Mouse (Mus musculus) frontal cortex, postnatal 14 days (tissue): ENCODE data around the gene Gorab.

Experiments used
- DNase-seq, 2 experiments: peaks; one replicate each; pipeline ENCODE4 v3.0.0; 2022; ENCODE audit warnings: low spot score in 2 of 2

The Gorab gene

DNA sequence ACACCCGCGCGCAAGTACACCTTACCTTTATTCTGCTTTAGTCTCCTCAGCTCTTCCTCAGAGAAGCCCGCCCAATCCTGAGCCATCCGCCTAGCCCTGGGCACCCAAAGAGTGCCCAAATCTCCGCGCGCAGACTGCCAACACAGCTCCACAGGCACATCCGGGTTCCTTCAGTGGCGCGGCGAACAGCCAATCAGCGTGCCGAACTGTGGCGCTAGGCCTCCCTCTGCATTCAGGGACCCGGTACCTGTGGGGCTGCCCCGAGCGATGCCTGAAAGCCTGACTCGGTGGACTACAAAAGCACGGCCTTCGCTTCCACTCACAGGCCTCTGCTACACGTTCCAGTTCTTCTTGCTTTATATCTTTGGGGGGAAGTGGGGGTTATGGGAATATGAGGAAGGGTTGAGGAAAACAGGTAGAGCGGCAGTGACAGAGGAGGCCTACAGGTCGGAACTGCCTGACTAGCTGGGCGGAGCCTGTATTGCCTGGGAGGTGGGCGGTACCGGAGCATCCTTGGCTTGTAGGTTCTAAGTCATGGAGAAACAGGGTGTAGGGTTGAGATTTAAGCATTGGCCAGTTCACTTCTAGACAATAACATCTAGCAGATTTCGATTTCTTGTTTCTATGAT, at the start of gene Gorab:
Gorab (minus strand) TSS at position 172 of the 629 bp plus-strand sequence.
- peak; percentile 92 to 95 for DNase-seq

DNA sequence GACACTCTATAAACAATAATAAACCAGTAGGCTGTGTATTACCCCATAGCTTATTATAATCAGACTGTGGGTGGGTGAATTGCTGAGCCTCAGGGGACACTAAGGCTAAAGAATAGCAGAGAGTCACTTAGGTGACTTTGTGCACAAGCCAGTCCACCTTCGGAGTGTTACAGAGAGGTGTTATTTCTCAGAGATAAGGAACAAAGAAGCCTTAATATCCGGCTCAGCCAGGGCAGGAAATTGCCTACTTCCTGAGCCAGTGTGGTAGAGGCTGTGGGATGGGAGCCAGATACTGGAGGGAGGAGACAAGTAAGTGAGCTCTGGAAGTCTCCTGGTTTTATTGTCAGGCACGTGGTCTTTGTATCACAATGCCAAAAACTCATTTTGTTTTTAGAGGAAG, 40.4 kb upstream of the Gorab start:
- DNase-seq, result no peak

DNA sequence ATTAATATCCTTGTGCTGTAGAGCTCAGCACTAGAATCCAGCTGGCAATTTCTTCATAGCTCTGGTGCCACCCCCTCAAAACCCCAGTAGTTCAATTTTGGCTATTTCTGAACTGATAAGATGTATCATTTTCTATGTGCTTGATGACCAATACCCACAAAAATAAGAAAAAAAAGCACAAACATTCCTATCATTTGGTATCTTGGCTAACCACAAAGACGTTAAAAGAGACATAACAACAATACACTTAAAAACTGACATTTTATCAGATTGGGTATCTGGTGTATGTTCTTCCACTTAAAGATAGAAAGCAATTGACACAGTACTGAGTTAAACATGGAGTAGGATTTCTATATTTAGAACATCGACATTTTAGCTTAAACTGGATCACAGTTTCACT, 35.5 kb upstream of the Gorab start:
- DNase-seq, result no peak

DNA sequence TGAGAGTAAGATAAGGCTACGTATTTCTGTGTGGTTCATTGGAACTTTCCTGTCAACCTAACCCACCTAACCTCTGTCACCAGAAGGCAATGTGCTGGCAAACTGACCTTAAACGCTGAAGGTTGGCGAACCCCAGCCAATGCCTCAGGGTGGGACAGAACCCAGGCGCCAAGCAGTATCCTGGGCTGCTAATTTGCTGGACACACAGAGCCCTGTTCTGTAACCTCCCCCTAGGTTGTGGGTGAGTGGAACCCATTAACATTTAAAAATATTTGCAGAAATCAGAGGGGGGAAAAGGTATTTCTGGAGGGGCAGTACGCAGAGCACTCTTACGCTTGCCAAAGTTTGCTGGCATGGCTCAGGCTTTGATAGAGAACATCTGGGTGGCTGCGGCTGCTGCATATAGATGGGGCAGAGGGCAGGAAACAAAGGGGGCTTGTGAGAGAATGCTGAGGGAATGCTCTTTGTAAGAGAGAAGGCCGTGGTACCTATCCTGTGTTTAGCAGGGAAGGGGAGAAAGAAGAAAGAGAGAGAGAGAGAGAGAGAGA, 20.1 kb upstream of the Gorab start:
- DNase-seq, result no peak

DNA sequence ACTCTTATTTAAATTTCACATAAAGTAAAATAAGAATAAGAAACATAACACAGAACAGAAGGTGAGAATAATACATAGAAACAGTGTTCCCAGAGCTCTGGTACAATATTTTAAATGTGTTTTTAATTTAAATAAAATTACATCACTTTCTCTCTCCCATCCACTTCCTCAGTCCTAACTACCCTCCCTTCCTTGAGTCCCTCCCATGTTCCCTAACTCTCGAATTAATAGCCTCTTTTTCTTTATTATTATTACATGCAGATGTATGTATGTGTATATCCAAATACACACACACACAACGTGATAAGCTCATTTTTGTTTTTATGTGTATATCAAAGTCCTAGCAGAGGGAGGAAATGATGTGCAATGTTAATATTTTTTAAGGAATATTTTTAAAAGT, 13.7 kb upstream of the Gorab start:
- DNase-seq, result no peak

DNA sequence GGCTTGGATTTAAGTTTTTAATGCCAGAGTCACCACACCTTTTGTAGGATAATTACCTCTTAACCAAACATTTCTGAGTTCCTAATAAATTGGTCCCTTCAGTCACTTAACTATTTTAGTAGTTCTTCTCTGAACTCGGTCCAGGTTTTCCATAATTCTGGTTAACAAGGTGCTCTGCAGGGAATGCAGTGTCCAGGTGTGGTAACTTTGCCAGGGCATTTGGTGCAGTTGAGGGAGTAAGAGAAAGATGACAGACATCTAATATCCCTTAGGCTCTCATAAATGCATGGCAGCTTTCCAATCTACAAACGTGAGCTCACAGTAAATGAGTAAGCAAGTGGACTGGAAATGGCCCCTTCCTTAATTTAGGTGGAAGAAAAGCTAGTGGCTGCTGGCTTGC, 10.7 kb upstream of the Gorab start:
- DNase-seq, result no peak

DNA sequence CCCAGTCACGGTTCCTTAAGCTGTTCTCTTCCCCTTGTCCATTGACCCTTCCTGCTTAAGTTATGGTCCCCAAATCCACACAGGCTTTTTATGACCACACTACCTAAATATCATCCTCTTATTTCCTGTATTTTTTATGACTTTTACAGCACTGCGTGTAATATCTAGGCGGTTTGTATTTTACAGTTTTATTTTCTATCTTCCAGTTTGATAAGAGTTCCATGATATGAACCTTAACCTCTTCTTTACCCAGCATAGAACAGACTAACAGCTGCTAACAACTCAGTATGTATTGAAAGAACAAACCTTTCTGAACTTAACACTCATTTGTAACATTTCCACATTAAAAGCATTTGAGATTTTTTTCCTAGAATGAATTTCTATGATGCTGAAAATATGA, 2.7 kb upstream of the Gorab start:
- DNase-seq, result no peak

DNA sequence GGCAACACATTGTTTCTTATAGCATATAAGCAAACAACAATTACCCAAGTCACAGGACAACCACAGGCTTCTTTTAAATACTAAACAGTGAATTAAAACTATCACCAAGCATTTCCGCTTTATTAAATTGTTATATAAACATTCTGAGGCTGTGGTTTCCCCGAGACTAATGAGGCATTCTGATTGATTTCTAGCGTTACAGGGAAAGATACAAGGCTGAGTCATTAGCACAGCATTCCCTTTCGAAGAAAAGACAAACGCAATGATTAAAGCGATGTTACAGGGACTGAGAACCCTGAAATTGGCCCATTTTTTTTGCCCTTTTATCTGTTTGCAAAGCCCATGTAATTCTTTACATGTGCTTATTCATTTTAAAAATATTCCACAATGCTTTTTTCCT, 12.1 kb downstream of the Gorab start:
- no peak for DNase-seq

DNA sequence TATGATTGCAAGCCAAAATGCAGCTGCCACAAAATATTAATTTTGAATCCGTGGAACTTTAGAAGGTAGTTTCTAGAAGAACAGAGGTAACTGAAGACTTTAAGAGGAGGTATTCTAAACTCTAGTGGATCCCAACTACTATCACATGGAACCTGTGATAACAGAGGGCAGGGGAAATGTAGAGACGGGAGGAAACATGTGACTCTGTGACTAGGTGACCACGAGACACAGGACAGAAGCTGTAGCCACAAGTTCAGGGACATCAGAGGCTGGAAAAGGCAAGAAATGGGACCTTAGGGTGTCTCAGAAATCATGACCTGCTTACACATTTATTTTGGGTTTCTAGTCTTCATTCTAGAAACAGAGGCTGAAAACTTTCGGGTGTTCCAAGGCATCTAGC, 13.4 kb downstream of the Gorab start:
- no peak for DNase-seq

DNA sequence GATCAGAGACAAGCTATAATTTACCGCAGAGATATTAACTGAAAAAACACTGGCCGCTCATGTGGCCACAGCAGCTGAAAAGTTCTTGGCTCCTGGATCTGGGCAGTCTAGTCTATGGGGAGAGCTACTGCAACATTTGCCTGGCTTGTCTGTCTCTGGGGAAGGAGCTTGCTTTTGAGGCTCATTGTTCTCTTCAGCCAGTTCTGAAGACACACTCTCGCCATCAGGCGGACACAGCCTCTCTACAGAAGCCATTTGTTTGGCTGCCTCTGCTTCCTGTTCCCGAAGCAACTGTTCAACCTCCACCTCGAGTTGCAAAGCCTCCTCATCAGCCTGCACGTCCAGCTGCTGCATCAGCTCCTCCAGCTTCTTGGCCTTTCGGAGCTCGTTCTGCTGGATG, 17.3 kb downstream of the Gorab start:
- DNase-seq, result no peak

DNA sequence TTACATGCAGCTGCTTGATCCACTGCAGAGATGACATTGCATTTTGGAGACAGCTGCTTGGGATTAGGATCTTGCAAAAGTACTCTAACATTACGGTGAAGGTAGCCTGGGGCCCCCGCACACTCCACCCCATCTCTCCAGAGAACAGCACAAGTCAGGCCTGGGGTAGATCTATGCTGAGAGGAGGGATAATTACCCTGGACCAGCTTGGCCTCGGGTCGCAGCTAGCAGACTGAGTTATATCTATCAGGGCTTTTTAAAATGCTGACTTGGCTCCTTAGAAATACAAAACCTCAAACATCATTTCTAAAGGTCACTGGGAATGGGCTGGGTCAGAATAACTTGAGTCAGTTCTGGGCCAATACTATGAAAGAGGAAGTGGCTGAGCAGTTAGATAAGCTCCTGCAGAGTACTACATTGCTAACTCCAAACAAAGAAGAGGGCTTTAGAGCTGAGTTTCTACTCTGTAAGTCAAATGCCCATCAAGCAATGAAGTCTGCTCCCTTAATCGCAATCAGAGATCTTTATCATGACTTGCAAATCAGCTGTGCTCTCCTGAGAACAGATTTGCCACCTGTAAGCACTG, 19.9 kb downstream of the Gorab start:
- no peak for DNase-seq

DNA sequence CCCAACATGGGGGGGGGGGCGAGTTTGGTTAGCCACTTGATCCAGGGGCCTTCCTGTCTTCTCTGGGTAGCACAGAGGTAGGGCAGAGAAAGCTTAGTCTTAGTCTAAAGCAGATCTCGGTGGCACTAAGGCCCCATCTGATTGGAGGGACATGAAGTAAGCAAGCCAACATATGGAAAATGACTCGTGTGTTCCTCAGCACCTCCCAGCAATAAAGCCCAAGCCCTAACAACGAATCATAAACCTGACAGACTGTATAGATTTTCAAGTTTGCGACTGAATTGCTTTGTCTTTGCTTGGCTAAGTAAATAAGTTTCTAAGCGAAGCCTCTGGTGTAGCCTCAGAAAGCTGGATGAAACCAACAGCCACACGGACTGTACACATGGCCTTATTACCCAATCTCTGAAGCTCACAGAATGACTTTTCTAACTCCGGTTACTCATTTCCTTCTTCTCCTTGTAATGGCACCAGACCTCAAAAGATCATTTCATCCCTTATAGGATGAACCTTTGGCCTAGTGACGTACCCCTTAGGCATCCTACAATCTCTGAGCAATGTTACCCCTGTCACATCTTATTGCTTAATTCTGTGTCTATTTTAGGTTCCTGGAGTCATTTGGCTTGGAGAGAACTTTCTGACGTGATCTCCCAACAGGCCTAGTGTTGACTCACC, 21.3 kb downstream of the Gorab start:
- DNase-seq, result no peak

DNA sequence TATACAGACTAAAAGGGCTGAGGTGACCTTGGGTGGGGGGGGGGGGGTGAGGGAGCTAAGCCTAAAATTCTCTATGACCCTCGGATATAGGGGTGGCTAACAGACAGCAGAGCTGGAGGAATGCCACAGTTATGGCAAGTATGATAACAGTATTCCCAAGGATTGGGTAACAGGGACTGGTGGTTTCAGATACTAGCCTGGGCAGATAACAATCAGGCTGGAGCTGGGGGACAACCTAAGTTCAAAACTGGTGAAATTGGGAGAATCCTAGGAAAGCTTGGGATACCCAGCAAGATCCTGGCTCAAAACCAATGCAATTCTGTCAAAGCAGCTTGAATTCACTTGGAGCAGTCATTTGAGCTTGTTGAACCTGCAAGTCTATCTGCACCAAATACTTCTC, 22.9 kb downstream of the Gorab start:
- DNase-seq, result no peak

DNA sequence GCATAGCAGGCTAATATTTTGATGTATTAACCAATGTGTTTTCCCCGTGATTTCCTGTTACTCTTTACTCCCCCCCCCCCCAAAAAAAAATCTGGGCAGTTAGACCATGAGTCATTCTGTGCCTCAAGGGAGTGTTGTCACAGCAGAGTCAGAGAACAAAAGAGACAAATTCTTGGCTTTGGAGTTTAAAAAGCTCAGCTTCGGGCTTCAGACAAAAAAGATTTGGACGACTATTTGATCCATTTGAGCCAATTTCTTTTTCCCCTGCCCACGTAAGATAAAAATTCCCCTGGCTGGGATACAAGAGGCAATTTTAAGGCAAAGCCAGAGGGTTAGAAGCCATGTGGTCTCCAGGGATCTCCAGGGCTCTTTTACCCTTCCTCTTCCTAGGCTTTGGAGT, 23.4 kb downstream of the Gorab start:
- no peak for DNase-seq

DNA sequence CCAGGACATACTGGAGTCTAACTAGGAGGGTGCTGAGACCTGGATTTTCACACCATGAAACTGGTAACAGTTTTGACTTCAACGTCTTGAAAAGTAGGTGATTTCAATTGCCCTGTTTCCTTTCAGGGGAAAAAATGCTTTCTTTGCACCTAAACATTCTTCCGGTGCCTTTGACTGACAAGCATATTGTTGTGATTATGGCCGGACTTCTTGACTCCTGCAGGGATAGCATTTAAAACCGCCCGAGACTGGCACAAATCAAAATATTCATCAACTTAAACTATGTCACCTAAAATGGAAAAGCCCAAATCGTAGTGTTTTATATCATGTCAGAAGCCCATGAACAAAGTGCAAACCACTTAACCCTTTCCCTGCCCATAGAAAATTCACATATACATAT, 25.5 kb downstream of the Gorab start:
- DNase-seq, result no peak

DNA sequence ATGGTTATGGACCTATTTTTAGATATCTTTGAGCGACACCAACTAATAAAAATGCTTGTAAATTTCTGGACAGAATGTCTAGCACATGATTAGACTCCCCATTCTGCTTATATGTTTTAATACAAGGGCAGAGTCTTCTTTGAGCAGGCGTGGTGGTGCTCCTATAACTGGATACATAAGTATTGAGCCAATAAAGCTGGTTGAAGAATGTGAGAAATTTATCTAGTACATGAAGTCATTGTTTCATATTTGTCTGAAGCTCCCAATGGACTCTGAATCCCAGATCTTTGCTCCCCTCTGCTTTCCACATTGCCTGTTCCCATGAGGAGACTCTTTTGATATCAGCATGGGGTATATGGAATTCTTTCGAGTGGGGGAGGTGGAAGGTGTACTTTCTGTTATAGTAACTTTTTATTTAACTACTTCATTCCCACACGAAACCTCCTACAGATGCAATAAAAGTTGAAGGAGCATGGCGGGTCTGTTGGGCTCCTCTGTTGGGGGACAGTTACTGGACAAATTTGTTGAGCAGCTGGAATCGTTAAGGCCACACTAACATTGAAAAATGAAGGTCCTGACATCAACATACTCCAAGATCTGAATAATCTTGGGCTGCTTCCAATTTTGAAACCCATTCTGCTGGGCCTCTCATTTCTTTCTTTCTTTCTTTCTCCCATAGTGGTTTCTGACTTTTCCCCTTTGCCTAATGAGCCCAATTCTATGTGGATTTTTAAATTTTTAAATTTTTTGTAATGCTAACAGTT, 26.5 kb downstream of the Gorab start:
- DNase-seq, result no peak

DNA sequence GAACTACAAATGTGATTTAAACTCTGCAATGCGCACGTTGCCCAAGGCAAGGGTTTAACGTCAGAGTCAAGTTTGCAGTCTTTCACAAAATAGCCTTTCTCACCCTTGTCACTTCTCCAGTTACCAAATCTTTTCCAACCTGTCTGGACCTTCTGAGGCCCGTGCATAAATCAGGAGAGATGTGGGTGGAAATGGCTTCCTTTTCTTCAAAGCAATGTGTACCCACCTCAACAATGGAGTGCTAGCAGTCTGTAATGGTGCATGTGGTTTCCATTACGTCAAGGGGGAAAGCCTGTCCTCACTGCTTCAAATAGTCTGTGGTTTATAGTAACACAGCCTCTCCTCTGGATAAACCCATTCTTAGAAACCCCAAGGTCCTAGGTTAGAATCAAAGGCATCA, 29.0 kb downstream of the Gorab start:
- no peak for DNase-seq

DNA sequence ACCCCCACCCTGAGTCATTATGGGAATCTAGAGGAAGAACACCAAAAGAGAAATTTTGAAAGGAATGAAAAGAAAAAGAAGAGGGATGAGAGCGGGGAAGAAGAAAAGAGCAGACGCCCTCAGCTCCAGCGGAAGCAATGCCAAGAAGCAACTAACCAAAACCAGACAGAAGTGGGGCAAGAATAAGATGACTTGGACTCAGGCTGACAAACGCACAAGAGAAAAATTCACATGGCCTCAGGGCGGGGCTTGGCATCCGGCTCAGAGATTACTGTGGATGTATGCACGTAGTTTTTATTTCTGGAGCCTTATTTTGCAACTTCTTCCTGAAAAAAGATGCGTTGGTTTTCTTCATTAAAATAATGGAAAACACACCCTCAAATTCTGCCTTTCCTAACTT, 41.3 kb downstream of the Gorab start:
- no peak for DNase-seq

DNA sequence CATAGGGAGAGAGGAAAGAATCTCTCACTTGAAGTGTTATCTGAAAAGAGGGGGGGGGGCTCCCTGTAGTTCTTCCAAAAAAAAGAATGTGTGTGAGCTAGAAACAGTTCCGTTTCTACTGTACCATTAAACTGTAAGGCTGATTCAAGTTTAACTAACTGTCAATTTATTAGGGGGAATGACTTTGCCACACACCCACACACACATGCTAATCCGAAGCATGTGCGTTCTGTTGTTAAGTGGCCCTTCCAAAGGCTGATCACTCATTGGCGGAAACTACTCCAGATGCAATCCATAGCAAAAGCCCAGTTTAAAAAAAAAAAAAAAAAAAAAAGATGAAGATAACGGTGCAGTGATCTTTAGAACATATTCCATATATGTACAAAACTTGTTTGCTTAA, 42.1 kb downstream of the Gorab start:
- DNase-seq, result no peak

DNA sequence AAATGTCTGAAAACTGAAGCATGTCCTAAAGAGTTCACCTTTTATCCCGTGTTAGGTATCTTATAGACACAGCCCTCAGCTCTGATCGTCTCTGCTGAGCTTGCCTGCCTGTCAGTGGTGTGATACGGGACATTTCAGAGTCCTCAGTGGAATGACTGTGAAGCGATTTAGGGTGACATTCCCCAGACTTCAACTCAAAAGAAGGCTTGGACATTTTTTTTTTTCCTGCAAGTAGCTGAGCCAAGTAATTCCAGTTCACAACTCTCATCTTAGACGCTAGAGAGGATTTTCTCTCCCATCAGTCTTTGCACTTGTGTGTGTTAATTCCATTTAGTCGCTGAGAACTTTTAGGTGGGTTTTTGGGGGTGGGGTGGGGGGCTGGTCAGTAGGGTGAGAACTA, 42.7 kb downstream of the Gorab start:
- DNase-seq, result no peak

DNA sequence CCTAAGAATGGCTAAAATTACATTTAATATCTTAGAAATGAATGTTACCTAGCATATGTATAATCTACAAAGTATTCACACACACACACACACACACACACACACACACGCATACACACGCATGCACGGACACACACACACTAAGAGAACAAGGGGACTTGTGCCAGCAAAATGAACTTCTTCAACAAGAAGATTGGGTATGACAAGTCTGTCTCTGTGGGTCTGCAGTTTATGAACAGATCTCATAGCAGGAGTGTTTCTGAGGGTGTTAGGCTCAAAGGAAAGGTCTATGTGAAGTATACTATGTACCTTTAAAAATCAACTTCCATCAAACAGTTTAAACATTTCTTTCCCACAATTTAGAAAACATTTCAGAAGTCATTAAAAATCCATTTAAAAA, 43.9 kb downstream of the Gorab start:
- no peak for DNase-seq

DNA sequence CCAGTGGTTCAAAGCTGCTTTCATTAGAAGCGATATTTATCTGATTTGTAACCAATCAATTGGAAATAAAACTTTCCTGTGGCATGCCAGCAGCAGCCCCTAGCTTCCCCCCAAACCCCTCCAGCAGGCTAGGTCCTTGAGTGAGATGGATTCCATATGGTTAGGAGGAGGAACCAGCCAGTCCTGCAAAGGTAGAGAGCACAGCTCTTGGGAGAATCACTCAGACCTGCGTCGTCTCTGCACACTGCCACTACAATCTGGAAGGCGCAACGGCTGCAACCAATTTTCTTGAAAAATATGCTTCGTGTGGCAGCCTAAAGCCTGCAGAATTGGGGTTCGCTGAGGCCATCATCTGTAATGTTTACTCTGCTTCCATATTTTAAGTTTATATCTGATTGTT, 45.3 kb downstream of the Gorab start:
- no peak for DNase-seq

DNA sequence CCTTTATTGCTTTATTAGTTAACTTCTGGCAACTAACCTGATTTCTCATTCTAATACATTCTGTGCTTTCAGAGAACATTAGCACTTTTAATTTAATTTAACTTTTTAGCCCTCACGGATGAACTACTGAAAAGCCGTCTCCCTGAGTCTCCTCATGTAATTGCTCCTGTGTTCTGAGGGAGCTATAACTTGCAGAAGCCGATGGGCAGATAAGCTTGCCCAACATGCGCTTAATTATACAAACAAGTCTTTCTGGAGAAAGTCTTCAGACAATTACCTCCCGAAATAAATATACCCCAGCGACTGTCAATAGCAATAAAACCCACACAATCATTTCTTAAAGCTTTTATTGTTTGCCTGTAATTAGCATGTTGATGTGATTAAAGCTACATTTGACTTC, 45.7 kb downstream of the Gorab start:
- no peak for DNase-seq
